Comparison of ENCODE assay signal across 9 mouse cellular contexts in the genomic region with DNA sequence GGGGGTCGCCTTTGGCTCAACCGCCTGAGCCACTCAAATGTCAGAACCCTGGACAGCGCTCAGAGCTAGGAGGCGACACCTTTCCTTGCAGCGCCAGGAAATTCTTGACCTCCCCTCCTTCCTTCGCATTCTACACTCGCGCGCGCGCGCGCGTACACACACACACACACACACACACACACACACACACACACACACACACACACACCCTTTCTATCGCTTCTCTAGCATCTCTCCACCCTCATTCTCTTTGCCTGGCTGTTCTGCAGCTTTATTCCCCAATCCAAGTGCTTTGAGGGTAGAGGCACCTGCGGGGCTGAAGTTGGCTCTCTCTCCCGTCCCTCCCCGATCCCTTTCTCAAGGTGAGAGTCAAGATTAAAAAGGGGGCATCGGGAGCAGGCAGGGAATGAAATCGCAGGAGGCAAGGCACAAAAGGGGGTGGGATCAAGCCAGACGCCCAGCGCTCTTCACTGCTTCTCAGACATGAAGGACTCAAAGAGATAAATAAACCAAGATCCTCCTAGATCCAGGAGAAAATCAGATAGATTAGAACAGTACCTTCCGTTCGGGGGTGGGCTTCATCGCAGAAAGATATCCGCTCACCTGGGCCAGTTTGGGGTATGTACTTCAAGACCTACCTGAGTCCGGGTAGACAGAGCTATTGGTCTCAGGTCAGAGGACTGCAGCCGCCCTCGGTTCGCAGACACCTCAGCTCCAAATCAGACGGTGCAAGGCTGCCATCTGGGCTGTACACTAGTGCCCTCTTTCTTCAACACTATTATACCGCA. TPM values are rescaled to one million over a fixed set of nuclear protein-coding genes. Genes with fewer than 3 reads are reported as not detected.
DNase-seq lines count a peak whose midpoint lies in the region; ATAC-seq lines count a peak whose summit lies in the region.
"Had no signal": no experiment of that assay in that cellular context is flagged by ENCODE, and none has a peak within 500 bp of the region (broad histone marks: within the 10 kb centered on the region; RNA-seq: fewer than 3 reads in every experiment).

Gene Grm1 (minus strand): TSS at position 746 of the 788 bp plus-strand sequence.

- WGBS in heart, embryonic 10.5 days = 3% methylated on average over 32 of the region's 32 CpGs
- whole genome bisulfite sequencing in neural tube, embryonic 14.5 days = 2% methylated on average over 32 of the region's 32 CpGs

- peak; percentile 90 for ATAC-seq in neural tube, embryonic 14.5 days (ENCODE audit: low read depth)
- ATAC-seq in CD4-positive, CD25-positive, alpha-beta regulatory T cell, adult 4 months = no peak

- H3K4me2 ChIP-seq in neural tube, embryonic 14.5 days (ENCODE audit: low read depth, low read length) = peak within 1 kb of the TSS; percentile 67
- H3K4me2 ChIP-seq: stomach, embryonic 15.5 days had no signal

- peak within 1 kb of the TSS; percentile 42; the same call in 1 of the 2 replicates for H3K9ac ChIP-seq in neural tube, embryonic 14.5 days (replicated peaks; ENCODE audit: low read depth, low read length)
- H3K9ac ChIP-seq: stomach, embryonic 15.5 days had no signal

- 0 out of 2 replicates have a peak within 1 kb of the TSS, but pooled peaks have one; percentile 17 for H3K4me3 ChIP-seq in heart, embryonic 10.5 days
- peak within 1 kb of the TSS; percentile 43 for H3K4me3 ChIP-seq in neural tube, embryonic 14.5 days (ENCODE audit: low read depth, low read length)
- H3K4me3 ChIP-seq: stomach, embryonic 15.5 days had no signal

- H3K27ac ChIP-seq in heart, embryonic 10.5 days = no peak within 1 kb of the TSS
- no peak within 1 kb of the TSS for H3K27ac ChIP-seq in neural tube, embryonic 14.5 days (ENCODE audit: low read depth, low read length)
- H3K27ac ChIP-seq: stomach, embryonic 15.5 days had no signal

- no peaks in the 10 kb centered on the region for H3K36me3 ChIP-seq in heart, embryonic 10.5 days
- no peaks in the 10 kb centered on the region for H3K36me3 ChIP-seq in neural tube, embryonic 14.5 days (ENCODE audit: control insufficient read depth, insufficient read depth, low read length)
- H3K36me3 ChIP-seq: stomach, embryonic 15.5 days had no signal

- DNase-seq in adrenal gland, postnatal 10 days = peak; percentile 32
- no peak for DNase-seq in adrenal gland, adult 2 months
- peak; percentile 6 for DNase-seq in urinary bladder, postnatal 14 days (ENCODE audit: low spot score)
- no peak for DNase-seq in urinary bladder, postnatal 4 days (ENCODE audit: low spot score in 2 of 2)
- DNase-seq in heart, embryonic 10.5 days (ENCODE audit: low spot score) = peak; percentile 79
- peak; percentile 47 to 58 for DNase-seq in layer of hippocampus, postnatal 36 days

- H3K4me1 ChIP-seq in heart, embryonic 10.5 days = 0 out of 2 replicates have a peak, but pooled peaks cover 3% of the 10 kb centered on the region
- H3K4me1 ChIP-seq in neural tube, embryonic 14.5 days (ENCODE audit: control insufficient read depth, insufficient read depth, low read length) = no peaks in the 10 kb centered on the region
- H3K4me1 ChIP-seq: stomach, embryonic 15.5 days had no signal

- H3K27me3 ChIP-seq in heart, embryonic 10.5 days (ENCODE audit: insufficient read depth, poor library complexity, severe bottlenecking) = peaks cover 40% of the 10 kb centered on the region
- peaks cover 10% of the 10 kb centered on the region for H3K27me3 ChIP-seq in neural tube, embryonic 14.5 days (ENCODE audit: control insufficient read depth, insufficient read depth, low read length)

- H3K9me3 ChIP-seq in heart, embryonic 10.5 days = no peaks in the 10 kb centered on the region
- no peaks in the 10 kb centered on the region for H3K9me3 ChIP-seq in neural tube, embryonic 14.5 days (ENCODE audit: control insufficient read depth, low read length)
- H3K9me3 ChIP-seq: stomach, embryonic 15.5 days had no signal

RNA-seq across cellular contexts. Expression of gene Grm1, which starts in this region (rescaled TPM):
- total RNA-seq in adrenal gland, postnatal 10 days (2021) = not detected
- total RNA-seq in adrenal gland, adult 2 months (2021) = not detected
- polyA plus RNA-seq in adrenal gland, adult 2 months (2012; rRNA removed) = 0.22 TPM in 1 of 2 replicates, not detected in the other
- polyA plus RNA-seq in heart, embryonic 10.5 days (2016; fragmentation: Nextera tagmentation; extraction: Ambion mirVana) = 0.08 and 0.09 TPM in 2 replicates
- 10 to 100 TPM; 67.7 to 68.2 TPM for total RNA-seq in layer of hippocampus, postnatal 36 days (2021)
- 2.5 and 4.5 TPM in 2 replicates for polyA plus RNA-seq in neural tube, embryonic 14.5 days (2014; fragmentation: Nextera tagmentation; extraction: Ambion mirVana)
- not detected for polyA plus RNA-seq in CD4-positive, CD25-positive, alpha-beta regulatory T cell, adult 4 months (2017; shearing (Covaris generic))

Comparison
In these comparisons a context has a peak if more than half of its experiments do, and no peak if none do; other contexts are left out.
1. RNA of gene Grm1 (total RNA-seq): 67.7 to 68.2 TPM in layer of hippocampus, postnatal 36 days; not detected in adrenal gland, adult 2 months and not detected in adrenal gland, postnatal 10 days; every median in the first group is over 10 times any median in the second.
2. DNase-seq: peak in urinary bladder, postnatal 14 days (single experiment) and layer of hippocampus, postnatal 36 days (2 of 2); none in adrenal gland, adult 2 months (single experiment) and urinary bladder, postnatal 4 days (0 of 2).
3. Peak in DNase-seq in adrenal gland, postnatal 10 days; RNA of the gene not detected or under 1 TPM.
4. Peak in DNase-seq and H3K4me3 ChIP-seq in heart, embryonic 10.5 days; RNA of the gene not detected or under 1 TPM.